Mouse (Mus musculus) thymus, adult 2 months (tissue): ENCODE results near the gene AI661453.

Experiments
- CTCF ChIP-seq: fragments of 200-500 bp; IDR thresholded peaks from 2 replicates; pipeline ENCODE4 v1.5.1; 2012; ENCODE audit warnings: mild to moderate bottlenecking, control low read depth, low read length, moderate library complexity, borderline replicate concordance; ENCODE audit not compliant: control insufficient read depth, poor library complexity, insufficient read depth; ENCODE audit errors: extremely low read depth
- POLR2A ChIP-seq: fragments of 200-500 bp; IDR thresholded peaks from 2 replicates; pipeline ENCODE4 v1.6.1; 2012; ENCODE audit warnings: mild to moderate bottlenecking, low read length, control low read depth, moderate library complexity; ENCODE audit not compliant: control insufficient read depth, poor library complexity, insufficient read depth; ENCODE audit errors: extremely low read depth

DNA sequence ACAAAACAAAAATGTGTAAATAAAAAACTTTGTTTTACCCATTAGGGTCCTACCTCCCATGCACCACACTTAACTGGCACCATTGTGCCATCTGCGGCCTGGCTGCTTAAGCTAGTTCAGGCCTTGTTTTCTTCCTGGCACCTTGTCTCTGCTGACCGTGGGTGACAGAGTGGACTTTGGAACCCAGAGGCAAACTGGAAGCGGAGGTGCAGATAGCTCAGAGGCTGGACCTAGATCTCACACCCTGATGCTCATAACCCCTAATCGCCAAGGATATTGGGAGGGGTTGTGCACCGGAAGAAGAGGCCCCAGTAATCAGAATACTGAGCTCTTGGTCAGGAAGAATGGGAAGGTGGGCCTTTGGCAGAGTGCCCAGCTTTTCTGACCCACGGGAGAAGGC, 12.2 kb upstream of the AI661453 start:
- TF ChIP-seq CTCF (no peak), POLR2A (no peak)
